In the genomic region with DNA sequence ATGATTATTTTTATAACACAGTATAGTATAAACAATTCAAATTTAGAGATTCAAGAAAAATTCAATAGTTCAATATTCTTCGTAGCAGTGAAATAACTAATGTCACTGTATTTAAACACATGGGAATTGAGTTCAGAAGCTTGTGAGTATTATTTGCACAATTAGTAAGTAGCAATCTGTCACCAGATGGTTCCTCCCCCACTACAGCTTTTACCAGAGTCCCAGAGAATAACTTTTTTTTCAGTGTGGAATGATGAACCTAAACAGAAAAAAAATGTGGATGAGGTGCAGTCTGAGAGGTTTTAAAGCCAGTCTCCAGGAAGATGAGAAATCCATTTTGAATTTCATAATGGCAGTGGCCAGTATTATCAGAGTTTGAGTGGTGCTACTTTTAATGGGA, we compare ENCODE assay signal across 16 mouse cellular contexts.
"Had no signal": no experiment of that assay in that cellular context is flagged by ENCODE, and none has a peak within 500 bp of the region (broad histone marks: within the 10 kb centered on the region; RNA-seq: fewer than 3 reads in every experiment).

No protein-coding gene starts in this region.

- H3K27ac ChIP-seq: limb, embryonic 12.5 days; liver, embryonic 13.5 days; lung, embryonic 15.5 days; macrophage; neural tube, embryonic 13.5 days; stomach, postnatal 0 days had no signal

- DNase-seq: kidney, adult 8-10 months; kidney, postnatal 36 days; liver; liver, embryonic 13.5 days; liver, postnatal 0 days; lung, postnatal 14 days; retina, postnatal 1 day; right cerebral cortex, postnatal 14 days; thymus, adult 18-20 months; thymus, postnatal 14 days had no signal

- H3K4me3 ChIP-seq: limb, embryonic 12.5 days; liver, embryonic 13.5 days; lung, embryonic 15.5 days; megakaryocyte, embryonic 14.5 days; neural tube, embryonic 13.5 days had no signal
